In the genomic region with DNA sequence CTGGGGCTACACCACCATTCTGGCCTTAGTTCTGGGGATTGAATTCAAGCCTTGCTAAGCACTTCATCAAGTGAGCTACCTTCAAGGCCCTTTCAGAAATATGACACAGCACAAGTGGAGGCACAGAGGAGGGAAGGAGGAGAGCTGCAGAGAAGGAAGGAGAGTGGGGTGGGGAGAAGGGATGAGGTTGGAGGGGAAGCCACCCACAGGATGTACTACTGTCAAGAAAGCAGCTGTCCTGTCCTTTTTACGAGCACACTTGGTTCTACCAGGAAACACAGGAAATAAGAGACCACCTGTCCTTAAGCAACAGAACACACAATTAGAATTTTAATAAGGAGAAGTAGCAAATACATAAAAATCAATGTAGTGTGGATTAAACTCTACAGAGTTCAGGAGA, we compare ENCODE assay signal across 28 mouse cellular contexts.
DNase-seq lines count a peak whose midpoint lies in the region; ATAC-seq and TF ChIP-seq lines count a peak whose summit lies in the region.
"Had no signal": no experiment of that assay in that cellular context is flagged by ENCODE, and none has a peak within 500 bp of the region (broad histone marks: within the 10 kb centered on the region; RNA-seq: fewer than 3 reads in every experiment).

No protein-coding gene starts in this region.

- TF ChIP-seq POLR2A in heart, adult 2 months (IDR thresholded peaks at IDR 0.05; ENCODE audit: insufficient read depth, low read depth, low read length): no peak
- TF ChIP-seq POLR2A in thymus, adult 2 months (IDR thresholded peaks at IDR 0.05; ENCODE audit: control insufficient read depth, extremely low read depth, insufficient read depth, low read length, poor library complexity): no peak

- ATAC-seq in lung, postnatal 0 days: no peak
- ATAC-seq: forebrain, embryonic 15.5 days; intestine, embryonic 15.5 days had no signal

- no peak overlapping the region for H3K4me2 ChIP-seq in lung, postnatal 0 days (replicated peaks; ENCODE audit: low read depth, low read length)
- H3K4me2 ChIP-seq: embryonic facial prominence, embryonic 13.5 days; forebrain, embryonic 15.5 days; hindbrain, embryonic 15.5 days; intestine, embryonic 15.5 days; lung, embryonic 14.5 days; midbrain, embryonic 12.5 days; neural tube, embryonic 13.5 days; stomach, embryonic 15.5 days had no signal

- no peak for TF ChIP-seq CTCF in heart, adult 2 months (IDR thresholded peaks at IDR 0.05)
- TF ChIP-seq CTCF in thymus, adult 2 months (IDR thresholded peaks at IDR 0.05; ENCODE audit: borderline replicate concordance, control insufficient read depth, extremely low read depth, insufficient read depth, low read length, poor library complexity): no peak
- TF ChIP-seq CTCF in lung, postnatal 0 days (IDR thresholded peaks at IDR 0.05): no peak

- H3K79me2 ChIP-seq in heart, adult 2 months (replicated peaks; ENCODE audit: control insufficient read depth, insufficient read depth, low read length): peaks cover 11% of the 10 kb centered on the region

- intact Hi-C loops in heart, adult 2 months (cut with DNase I): no loop called here

- H3K27ac ChIP-seq in heart, adult 2 months: peak overlapping the region; percentile 3; the same call in 1 of the 2 replicates
- H3K27ac ChIP-seq in thymus, adult 2 months (ENCODE audit: control insufficient read depth, insufficient read depth, low read length): peak overlapping the region; percentile 34; the same call in 1 of the 2 replicates
- H3K27ac ChIP-seq in brown adipose tissue, adult 24 weeks (replicated peaks; ENCODE audit: low read depth, low read length): 0 out of 2 replicates have a peak overlapping the region, but pooled peaks have one; percentile 15
- H3K27ac ChIP-seq in lung, postnatal 0 days (ENCODE audit: low read length): no peak overlapping the region
- H3K27ac ChIP-seq: embryonic facial prominence, embryonic 13.5 days; forebrain, embryonic 10.5 days; forebrain, embryonic 15.5 days; hindbrain, embryonic 10.5 days; hindbrain, embryonic 15.5 days; intestine, embryonic 15.5 days; liver, embryonic 14.5 days; midbrain, embryonic 12.5 days; neural tube, embryonic 13.5 days; stomach, embryonic 15.5 days had no signal

- no peaks in the 10 kb centered on the region for H3K9me3 ChIP-seq in lung, postnatal 0 days (ENCODE audit: low read length)
- H3K9me3 ChIP-seq: embryonic facial prominence, embryonic 13.5 days; forebrain, embryonic 10.5 days; forebrain, embryonic 15.5 days; hindbrain, embryonic 10.5 days; hindbrain, embryonic 15.5 days; intestine, embryonic 15.5 days; midbrain, embryonic 12.5 days; neural tube, embryonic 13.5 days; stomach, embryonic 15.5 days had no signal

- H3K4me1 ChIP-seq in heart, adult 2 months (ENCODE audit: control insufficient read depth, insufficient read depth, low read length): peaks cover 35% of the 10 kb centered on the region
- peaks cover 16% of the 10 kb centered on the region for H3K4me1 ChIP-seq in thymus, adult 2 months (replicated peaks; ENCODE audit: control insufficient read depth, insufficient read depth, low read length)
- H3K4me1 ChIP-seq in brown adipose tissue, adult 24 weeks (ENCODE audit: control insufficient read depth, insufficient read depth, insufficient read length, low read length): peaks cover 47% of the 10 kb centered on the region
- H3K4me1 ChIP-seq in lung, postnatal 0 days (ENCODE audit: insufficient read depth, low read depth, low read length): no peaks in the 10 kb centered on the region
- H3K4me1 ChIP-seq: intestine, embryonic 15.5 days; midbrain, embryonic 12.5 days; stomach, embryonic 15.5 days had no signal

- no peaks in the 10 kb centered on the region for H3K27me3 ChIP-seq in heart, adult 2 months (ENCODE audit: control insufficient read depth, insufficient read depth, low read length)
- H3K27me3 ChIP-seq in thymus, adult 2 months (ENCODE audit: control insufficient read depth, insufficient read depth, low read length): no peaks in the 10 kb centered on the region
- no peaks in the 10 kb centered on the region for H3K27me3 ChIP-seq in lung, postnatal 0 days (replicated peaks; ENCODE audit: insufficient read depth, low read length)
- H3K27me3 ChIP-seq: CH12.LX; embryonic facial prominence, embryonic 13.5 days; forebrain, embryonic 15.5 days; hindbrain, embryonic 15.5 days; intestine, embryonic 15.5 days; midbrain, embryonic 12.5 days; neural tube, embryonic 13.5 days; stomach, embryonic 15.5 days had no signal

- H3K4me3 ChIP-seq in heart, adult 2 months: no peak overlapping the region
- no peak overlapping the region for H3K4me3 ChIP-seq in thymus, adult 2 months (ENCODE audit: control insufficient read depth, insufficient read depth, low read length)
- no peak overlapping the region for H3K4me3 ChIP-seq in brown adipose tissue, adult 24 weeks (ENCODE audit: insufficient read depth, low read depth, low read length)
- H3K4me3 ChIP-seq in lung, postnatal 0 days (ENCODE audit: low read depth, low read length): no peak overlapping the region
- H3K4me3 ChIP-seq: embryonic facial prominence, embryonic 13.5 days; forebrain, embryonic 10.5 days; forebrain, embryonic 15.5 days; hindbrain, embryonic 10.5 days; hindbrain, embryonic 15.5 days; intestine, embryonic 15.5 days; midbrain, embryonic 12.5 days; neural tube, embryonic 13.5 days; stomach, embryonic 15.5 days had no signal

- H3K9ac ChIP-seq in heart, adult 2 months (ENCODE audit: low read depth, low read length): no peak overlapping the region
- H3K9ac ChIP-seq in lung, postnatal 0 days (replicated peaks; ENCODE audit: low read depth): no peak overlapping the region
- H3K9ac ChIP-seq: embryonic facial prominence, embryonic 13.5 days; forebrain, embryonic 15.5 days; hindbrain, embryonic 15.5 days; intestine, embryonic 15.5 days; liver, embryonic 14.5 days; lung, embryonic 14.5 days; midbrain, embryonic 12.5 days; neural tube, embryonic 13.5 days; stomach, embryonic 15.5 days had no signal

- peaks cover 63% of the 10 kb centered on the region for H3K36me3 ChIP-seq in heart, adult 2 months (ENCODE audit: control insufficient read depth, insufficient read depth, low read length)
- H3K36me3 ChIP-seq in thymus, adult 2 months (ENCODE audit: control insufficient read depth, insufficient read depth, low read length): no peaks in the 10 kb centered on the region
- H3K36me3 ChIP-seq in lung, postnatal 0 days (ENCODE audit: insufficient read depth, low read length): no peaks in the 10 kb centered on the region
- H3K36me3 ChIP-seq: embryonic facial prominence, embryonic 13.5 days; forebrain, embryonic 10.5 days; forebrain, embryonic 15.5 days; hindbrain, embryonic 10.5 days; hindbrain, embryonic 15.5 days; intestine, embryonic 15.5 days; midbrain, embryonic 12.5 days; neural tube, embryonic 13.5 days; stomach, embryonic 15.5 days had no signal

- 44% methylated on average over 1 of the region's 1 CpGs for WGBS in heart, adult 2 months
- 16% methylated on average over 1 of the region's 1 CpGs for WGBS in thymus, adult 2 months
- 70% methylated on average over 1 of the region's 1 CpGs for WGBS in lung, postnatal 0 days

- no peak for DNase-seq in heart, adult 2 months
- no peak for DNase-seq in heart, adult 18-20 months
- DNase-seq in thymus, adult 2 months: no peak
- DNase-seq in thymus, adult 18-20 months: no peak
- DNase-seq in lung, postnatal 0 days (ENCODE audit: low spot score): no peak
- DNase-seq in embryo, embryonic 10 days (ENCODE audit: low spot score): no peak
- DNase-seq: adrenal gland, adult 8-10 months; cerebellum, adult 9-10 months; cerebellum, postnatal 36 days; heart, postnatal 14 days; kidney, adult 8-10 months; kidney, postnatal 10 days; layer of hippocampus, adult 9-11 months; left cerebral cortex, postnatal 4 days; lung, embryonic 14.5 days; thymus, postnatal 36 days had no signal

- TF ChIP-seq EP300 in heart, adult 2 months (IDR thresholded peaks at IDR 0.05; ENCODE audit: insufficient read depth, low read depth, low read length): no peak
- TF ChIP-seq EP300 in lung, postnatal 0 days (IDR thresholded peaks at IDR 0.05): no peak
